Mouse (Mus musculus) cerebellum, adult 8-10 months (tissue): ENCODE measurements around the gene Patz1.
A peak's percentile ranks its signal among the peaks of the same experiment; 100 is the strongest.

Experiments used
- DNase-seq: peaks from one replicate; pipeline ENCODE4 v3.0.0; 2022

The Patz1 gene

GRCm38 (mm10) chr11:3292711-3293249, 4.1 kb downstream of the Patz1 start:
- DNase-seq: no peak

- DNase-seq: no peak
Measured at GRCm38 (mm10) chr11:3293361-3293760, 4.7 kb downstream of the Patz1 start.

GRCm38 (mm10) chr11:3294641-3295040, 6.0 kb downstream of the Patz1 start:
- no peak for DNase-seq

GRCm38 (mm10) chr11:3296056-3296455, 7.4 kb downstream of the Patz1 start:
- no peak for DNase-seq

- no peak for DNase-seq
Measured at GRCm38 (mm10) chr11:3297871-3298812, 9.5 kb downstream of the Patz1 start.

GRCm38 (mm10) chr11:3298813-3299185, 10.1 kb downstream of the Patz1 start:
- DNase-seq: no peak

GRCm38 (mm10) chr11:3301075-3301474, 12.4 kb downstream of the Patz1 start:
- DNase-seq: no peak

GRCm38 (mm10) chr11:3302385-3302784, 13.7 kb downstream of the Patz1 start:
- DNase-seq: no peak

- no peak for DNase-seq
Measured at GRCm38 (mm10) chr11:3302792-3303191, 14.1 kb downstream of the Patz1 start.

- DNase-seq: no peak
Measured at GRCm38 (mm10) chr11:3305821-3306220, 17.1 kb downstream of the Patz1 start.

GRCm38 (mm10) chr11:3307875-3308274, 19.2 kb downstream of the Patz1 start:
- no peak for DNase-seq

GRCm38 (mm10) chr11:3309884-3310283, 21.2 kb downstream of the Patz1 start:
- DNase-seq: no peak

- no peak for DNase-seq
Measured at GRCm38 (mm10) chr11:3310789-3311585, 22.3 kb downstream of the Patz1 start.

GRCm38 (mm10) chr11:3311586-3312347, 23.1 kb downstream of the Patz1 start:
- DNase-seq: no peak

GRCm38 (mm10) chr11:3313294-3313693, 24.6 kb downstream of the Patz1 start:
- no peak for DNase-seq

- peak; percentile 76 for DNase-seq
Measured at GRCm38 (mm10) chr11:3314148-3314547, 25.5 kb downstream of the Patz1 start.

GRCm38 (mm10) chr11:3318286-3318685, 29.6 kb downstream of the Patz1 start:
- DNase-seq: no peak

GRCm38 (mm10) chr11:3328271-3328670, 39.6 kb downstream of the Patz1 start:
- no peak for DNase-seq

- no peak for DNase-seq
Measured at GRCm38 (mm10) chr11:3328806-3329775, 40.4 kb downstream of the Patz1 start.

- DNase-seq: no peak
Measured at GRCm38 (mm10) chr11:3329891-3330451, 41.3 kb downstream of the Patz1 start, which contains the start of gene Pik3ip1. TSS of gene Pik3ip1 (plus strand) at chr11:3330401.

GRCm38 (mm10) chr11:3330566-3330965, 41.9 kb downstream of the Patz1 start:
- peak; percentile 90 for DNase-seq
